Mouse (Mus musculus) CD4-positive, CD25-positive, alpha-beta regulatory T cell, adult 2 months (primary cell): ENCODE results near the gene 4933402J07Rik.

Experiments used
- DNase-seq: peaks from one replicate; pipeline ENCODE4 v3.0.0-alpha.2; 2012; ENCODE audit warnings: low read depth, low spot score

Gene 4933402J07Rik

GRCm38 (mm10) chr8:87620225-87620624 is 56.6 kb downstream of the 4933402J07Rik start:
- no peak for DNase-seq

GRCm38 (mm10) chr8:87621181-87621580 is 57.5 kb downstream of the 4933402J07Rik start:
- no peak for DNase-seq

GRCm38 (mm10) chr8:87629656-87630055 is 66.0 kb downstream of the 4933402J07Rik start:
- no peak for DNase-seq

GRCm38 (mm10) chr8:87631776-87632175 is 68.1 kb downstream of the 4933402J07Rik start:
- DNase-seq: no peak

- no peak for DNase-seq
These were observed 72.6 kb downstream of the 4933402J07Rik start for GRCm38 (mm10) chr8:87636226-87636742.
